Mouse (Mus musculus) myocyte (in vitro differentiated cells): ENCODE data around the gene Sema3c. TPM values are rescaled to one million over a fixed set of nuclear protein-coding genes. Genes with fewer than 3 reads are reported as not detected.

Source experiments
- H3K27me3 ChIP-seq: one replicate; pipeline ENCODE4 v1.6.1; 2011; ENCODE audit not compliant: control insufficient read depth, insufficient read depth, insufficient read length
- H3K36me3 ChIP-seq: one replicate; pipeline ENCODE4 v1.6.1; 2011; ENCODE audit not compliant: control insufficient read depth, insufficient read depth
- H3K4me2 ChIP-seq: one replicate; pipeline ENCODE4 v1.6.1; 2011; ENCODE audit warnings: low read depth, control low read depth
- H3K4me3 ChIP-seq: one replicate; pipeline ENCODE4 v1.5.1; 2011; ENCODE audit warnings: mild to moderate bottlenecking, control low read depth, moderate library complexity
- H3K79me2 ChIP-seq: one replicate; pipeline ENCODE4 v1.6.1; 2011; ENCODE audit not compliant: control insufficient read depth, insufficient read depth
- H3ac ChIP-seq: one replicate; pipeline ENCODE4 v1.6.1; 2011; ENCODE audit not compliant: control insufficient read depth, insufficient read length
- CEBPB ChIP-seq: IDR thresholded peaks from 2 replicates; pipeline ENCODE4 v1.6.1; 2011; ENCODE audit warnings: mild to moderate bottlenecking, moderate library complexity; ENCODE audit not compliant: poor library complexity, insufficient read depth, severe bottlenecking
- E2F4 ChIP-seq: IDR thresholded peaks from one replicate; pipeline ENCODE4 v1.6.1; 2011; ENCODE audit warnings: mild to moderate bottlenecking, control low read depth, moderate library complexity; ENCODE audit not compliant: insufficient read depth
- MAX ChIP-seq: IDR thresholded peaks from one replicate; pipeline ENCODE4 v1.6.1; 2011; ENCODE audit warnings: low read depth, mild to moderate bottlenecking, control low read depth
- MYOD1 ChIP-seq, 3 experiments: IDR thresholded peaks; one replicate each; pipeline ENCODE4 v1.6.1; 2011; ENCODE audit warnings: control low read depth in 2 of 3, low read depth in 2 of 3, mild to moderate bottlenecking in 2 of 3, moderate library complexity in 1 of 3; ENCODE audit not compliant: insufficient read length in 2 of 3, control insufficient read depth in 1 of 3
- MYOG ChIP-seq, 3 experiments: IDR thresholded peaks; one replicate each; pipeline ENCODE4 v1.6.1; 2011; ENCODE audit warnings: control low read depth in 2 of 3, low read depth in 2 of 3, mild to moderate bottlenecking in 2 of 3; ENCODE audit not compliant: insufficient read length in 2 of 3, control insufficient read depth in 1 of 3, insufficient read depth in 1 of 3
- POLR2A ChIP-seq: IDR thresholded peaks from one replicate; pipeline ENCODE4 v1.6.1; 2011; ENCODE audit warnings: low read depth, mild to moderate bottlenecking, control low read depth, moderate library complexity; ENCODE audit not compliant: insufficient read length
- POLR2AphosphoS2 ChIP-seq: IDR thresholded peaks from one replicate; pipeline ENCODE4 v1.6.1; 2011; ENCODE audit warnings: low read depth, control low read depth; ENCODE audit not compliant: insufficient read length
- REST ChIP-seq: IDR thresholded peaks from one replicate; pipeline ENCODE4 v1.6.1; 2011; ENCODE audit warnings: mild to moderate bottlenecking, control low read depth, moderate library complexity; ENCODE audit not compliant: insufficient read depth, insufficient read length
- SRF ChIP-seq: IDR thresholded peaks from one replicate; pipeline ENCODE4 v1.6.1; 2011; ENCODE audit warnings: low read depth; ENCODE audit not compliant: control insufficient read depth, insufficient read length
- TCF12 ChIP-seq: IDR thresholded peaks from one replicate; pipeline ENCODE4 v1.6.1; 2011; ENCODE audit warnings: mild to moderate bottlenecking, control low read depth; ENCODE audit not compliant: poor library complexity, insufficient read depth, severe bottlenecking
- TCF3 ChIP-seq: IDR thresholded peaks from one replicate; pipeline ENCODE4 v1.6.1; 2011; ENCODE audit warnings: low read depth, control low read depth; ENCODE audit not compliant: insufficient read length
- USF1 ChIP-seq: IDR thresholded peaks from one replicate; pipeline ENCODE4 v1.6.1; 2011; ENCODE audit warnings: low read depth, mild to moderate bottlenecking, control low read depth, moderate library complexity
- polyA plus RNA-seq: library from polyadenylated mRNA; unstranded; fragments of >200 nt; fragmentation: generic; extraction: Trizol; gene quantifications from one replicate; pipeline ENCODE4 v1.2.1, GENCODE M21; 2012; ENCODE audit warnings: missing spikeins

The Sema3c gene
- polyA plus RNA-seq, 1 experiment: 2.2 TPM

DNA sequence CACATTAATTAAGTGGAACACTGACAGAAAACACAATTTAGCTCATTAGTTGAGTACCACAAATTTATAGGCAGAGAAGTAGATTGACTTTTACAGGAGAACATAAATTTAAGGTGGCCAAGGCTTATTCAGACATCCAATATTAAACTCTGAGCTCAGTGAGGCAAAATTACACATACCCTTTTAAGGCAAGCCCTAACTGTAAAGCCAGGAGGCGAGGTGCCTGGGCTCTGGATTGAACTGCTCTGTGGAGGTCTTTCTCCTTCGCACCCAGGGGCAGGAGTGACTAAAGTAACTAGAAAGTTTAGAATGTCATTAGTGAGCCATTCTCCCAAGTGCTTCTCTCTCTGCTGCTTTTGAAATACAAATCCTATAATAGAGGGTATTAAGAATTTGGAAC lies 46.5 kb downstream of the Sema3c start:
- Histone ChIP-seq H3K4me3 (no peak overlapping the region), H3K36me3 (no peaks in the 10 kb centered on the region), H3K4me2 (no peak overlapping the region), H3K27me3 (no peaks in the 10 kb centered on the region), H3ac (no peak overlapping the region), H3K79me2 (no peaks in the 10 kb centered on the region)
- TF ChIP-seq SRF (no peak), POLR2A (no peak), MAX (no peak), USF1 (no peak), POLR2AphosphoS2 (no peak), TCF3 (no peak), REST (no peak), TCF12 (no peak), CEBPB (no peak), MYOD1 (IDR thresholded peaks at IDR 0.05; ENCODE audit: control insufficient read depth in 1 of 3, insufficient read length in 2 of 3, low read depth in 2 of 3) (no peak), MYOG (IDR thresholded peaks at IDR 0.05; ENCODE audit: control insufficient read depth in 1 of 3, insufficient read depth in 1 of 3, insufficient read length in 2 of 3, low read depth in 2 of 3) (no peak), E2F4 (no peak)

DNA sequence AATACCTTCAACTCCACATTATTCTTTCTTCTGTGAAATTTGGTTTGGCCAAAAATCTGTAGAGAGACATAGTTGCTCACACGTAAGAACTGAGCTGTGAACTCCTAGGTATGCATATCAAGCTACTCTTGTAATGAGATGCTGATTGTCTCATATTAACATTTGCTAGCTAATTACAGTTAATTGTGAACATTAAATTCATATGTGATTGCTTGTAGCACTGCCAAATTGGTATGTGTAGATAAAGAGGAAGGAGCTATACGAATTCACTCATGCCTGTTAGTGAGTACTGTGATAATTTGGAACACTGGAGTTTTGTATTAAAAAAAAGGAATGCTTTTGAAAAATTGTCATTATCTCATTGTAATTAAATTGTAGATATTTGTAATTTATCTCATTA lies 48.5 kb downstream of the Sema3c start:
- H3K79me2 ChIP-seq: no peaks in the 10 kb centered on the region
- no peak overlapping the region for H3K4me3 ChIP-seq
- no peak overlapping the region for H3ac ChIP-seq
- no peak overlapping the region for H3K4me2 ChIP-seq
- H3K27me3 ChIP-seq: no peaks in the 10 kb centered on the region
- no peaks in the 10 kb centered on the region for H3K36me3 ChIP-seq
- TF ChIP-seq MYOG (IDR thresholded peaks at IDR 0.05; ENCODE audit: control insufficient read depth in 1 of 3, insufficient read depth in 1 of 3, insufficient read length in 2 of 3, low read depth in 2 of 3) (no peak), POLR2A (no peak), USF1 (no peak), REST (no peak), CEBPB (no peak), MAX (no peak), SRF (no peak)

DNA sequence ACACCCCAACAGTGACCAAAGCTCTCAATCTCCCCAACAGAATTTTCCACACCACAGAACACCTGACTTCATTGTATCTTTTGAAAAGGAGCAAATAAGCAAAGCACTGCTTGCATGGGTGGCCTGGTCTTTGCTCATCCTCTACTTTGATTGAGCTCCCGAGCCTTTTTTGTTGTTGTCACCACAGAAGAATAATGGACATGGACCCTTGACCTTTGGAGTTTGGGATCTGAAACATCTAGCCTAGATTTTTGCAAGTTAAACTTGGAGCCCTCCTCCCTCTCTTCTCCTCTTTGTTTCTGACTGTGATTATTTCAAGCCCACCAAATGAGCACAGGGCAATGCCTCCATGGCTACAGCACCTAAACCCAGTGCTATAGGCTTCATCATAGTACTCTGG lies 54.5 kb downstream of the Sema3c start:
- H3K4me2 ChIP-seq: no peak overlapping the region
- H3ac ChIP-seq: no peak overlapping the region
- no peak for TF ChIP-seq POLR2AphosphoS2
- no peak for TF ChIP-seq CEBPB
- TF ChIP-seq MAX: no peak
- no peak for TF ChIP-seq E2F4
- no peak for TF ChIP-seq TCF12
- TF ChIP-seq SRF: no peak
- TF ChIP-seq REST: no peak
- TF ChIP-seq USF1: no peak
- TF ChIP-seq MYOG (IDR thresholded peaks at IDR 0.05; ENCODE audit: control insufficient read depth in 1 of 3, insufficient read depth in 1 of 3, insufficient read length in 2 of 3, low read depth in 2 of 3): no peak
- TF ChIP-seq POLR2A: no peak
- no peaks in the 10 kb centered on the region for H3K27me3 ChIP-seq
- no peaks in the 10 kb centered on the region for H3K79me2 ChIP-seq
- H3K36me3 ChIP-seq: no peaks in the 10 kb centered on the region
- no peak overlapping the region for H3K4me3 ChIP-seq

DNA sequence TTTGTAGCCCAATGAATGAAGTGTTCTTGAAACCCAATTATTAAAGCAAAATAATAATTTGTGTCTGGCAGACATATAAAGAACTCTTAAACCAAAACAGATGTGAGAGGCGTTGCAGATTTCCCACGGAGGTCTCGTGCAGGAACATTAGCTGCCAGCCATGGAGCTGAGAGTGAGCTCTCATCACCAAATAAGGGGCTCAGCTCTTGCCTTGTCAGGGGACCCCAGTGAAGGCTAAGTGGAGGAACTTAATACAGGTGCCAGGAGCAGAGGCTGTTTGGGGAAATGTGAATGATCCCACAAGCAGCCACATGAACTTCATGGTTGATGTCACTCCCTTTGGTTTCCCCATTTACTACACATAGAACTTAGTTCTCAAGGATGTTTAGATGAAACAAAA lies 55.5 kb downstream of the Sema3c start:
- Histone ChIP-seq H3K27me3 (no peaks in the 10 kb centered on the region), H3K36me3 (no peaks in the 10 kb centered on the region), H3ac (no peak overlapping the region), H3K4me3 (no peak overlapping the region), H3K4me2 (no peak overlapping the region), H3K79me2 (no peaks in the 10 kb centered on the region)
- TF ChIP-seq USF1: no peak
- TF ChIP-seq POLR2A: no peak
- no peak for TF ChIP-seq MAX
- TF ChIP-seq MYOD1 (IDR thresholded peaks at IDR 0.05; ENCODE audit: control insufficient read depth in 1 of 3, insufficient read length in 2 of 3, low read depth in 2 of 3): no peak
- TF ChIP-seq POLR2AphosphoS2: no peak
- TF ChIP-seq E2F4: no peak
- no peak for TF ChIP-seq TCF12
- no peak for TF ChIP-seq CEBPB

DNA sequence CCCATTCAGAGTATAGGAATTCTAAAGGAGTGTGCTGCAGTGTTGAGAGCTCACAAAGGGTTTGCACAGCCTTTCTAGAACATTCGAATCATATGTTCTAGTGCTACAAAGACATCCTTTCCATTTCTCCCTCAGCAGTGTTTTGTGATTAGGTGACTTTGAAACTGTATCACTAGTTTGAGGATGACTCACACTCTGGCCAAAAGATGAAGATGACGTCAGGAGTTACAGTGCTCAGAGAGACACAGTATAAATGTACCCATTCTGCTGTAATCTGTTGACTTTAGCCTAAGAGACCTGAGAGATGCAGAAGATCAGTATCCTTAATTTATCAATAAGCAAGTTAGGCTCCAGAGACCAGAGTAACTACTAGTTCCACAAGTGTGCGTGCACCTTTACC lies 65.4 kb downstream of the Sema3c start:
- no peaks in the 10 kb centered on the region for H3K79me2 ChIP-seq
- H3K4me3 ChIP-seq: no peak overlapping the region
- H3K4me2 ChIP-seq: no peak overlapping the region
- no peaks in the 10 kb centered on the region for H3K27me3 ChIP-seq
- TF ChIP-seq CEBPB: no peak
- no peak for TF ChIP-seq POLR2A
- no peak for TF ChIP-seq USF1
- no peak for TF ChIP-seq E2F4
- TF ChIP-seq REST: no peak
- TF ChIP-seq SRF: no peak
- TF ChIP-seq TCF12: no peak
- no peak for TF ChIP-seq MAX
- no peak for TF ChIP-seq TCF3
- no peak for TF ChIP-seq MYOD1 (IDR thresholded peaks at IDR 0.05; ENCODE audit: control insufficient read depth in 1 of 3, insufficient read length in 2 of 3, low read depth in 2 of 3)
- no peak for TF ChIP-seq MYOG (IDR thresholded peaks at IDR 0.05; ENCODE audit: control insufficient read depth in 1 of 3, insufficient read depth in 1 of 3, insufficient read length in 2 of 3, low read depth in 2 of 3)
- no peaks in the 10 kb centered on the region for H3K36me3 ChIP-seq
- no peak overlapping the region for H3ac ChIP-seq
